Mouse (Mus musculus): ENCODE results near the gene Tas2r144.

Tas2r144 gene

DNA sequence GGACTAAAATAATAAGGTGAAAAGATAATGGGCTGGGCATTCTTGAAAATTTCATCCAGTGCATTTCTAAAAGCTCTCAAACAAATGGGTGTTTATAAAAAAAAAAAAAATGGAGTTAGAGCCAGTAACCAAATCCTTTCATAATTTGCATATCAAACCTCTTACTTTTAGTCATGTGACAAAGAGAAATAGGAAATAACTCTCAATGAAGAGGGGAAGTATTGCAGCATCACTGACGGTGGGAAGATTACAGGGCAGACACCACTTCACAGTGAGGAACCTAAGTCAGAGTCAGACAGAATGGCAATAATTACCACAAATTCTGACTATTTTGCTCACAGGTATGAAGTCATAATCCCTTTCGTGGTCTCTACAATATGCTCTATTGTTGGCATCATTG lies at the start of gene Tas2r144:
Gene Tas2r144 (plus strand): TSS at position 301 of the 400 bp plus-strand sequence.
- in situ Hi-C loops (cut with MseI, MboI), result no loop called here

DNA sequence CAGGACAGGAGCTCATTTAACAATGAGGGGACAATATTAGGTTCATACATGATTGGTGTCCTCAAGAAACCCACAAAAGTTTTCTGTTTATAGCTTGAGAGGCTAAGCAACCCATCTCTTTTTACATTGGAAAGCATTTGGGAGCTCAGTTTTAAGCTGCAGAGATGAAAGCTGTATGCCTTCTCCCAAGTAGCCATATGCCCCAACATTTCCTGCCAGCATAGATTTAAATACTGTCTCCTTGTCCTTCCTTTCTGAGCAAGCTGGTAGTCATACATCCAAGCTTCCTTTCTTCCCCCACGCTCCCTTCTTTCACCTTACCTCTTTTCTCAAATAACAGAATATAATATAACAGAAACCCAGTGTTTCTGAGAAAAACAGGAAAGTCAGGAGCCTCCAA lies 32.7 kb upstream of the Tas2r144 start:
- in situ Hi-C loops (cut with MseI, MboI), result no loop called here

DNA sequence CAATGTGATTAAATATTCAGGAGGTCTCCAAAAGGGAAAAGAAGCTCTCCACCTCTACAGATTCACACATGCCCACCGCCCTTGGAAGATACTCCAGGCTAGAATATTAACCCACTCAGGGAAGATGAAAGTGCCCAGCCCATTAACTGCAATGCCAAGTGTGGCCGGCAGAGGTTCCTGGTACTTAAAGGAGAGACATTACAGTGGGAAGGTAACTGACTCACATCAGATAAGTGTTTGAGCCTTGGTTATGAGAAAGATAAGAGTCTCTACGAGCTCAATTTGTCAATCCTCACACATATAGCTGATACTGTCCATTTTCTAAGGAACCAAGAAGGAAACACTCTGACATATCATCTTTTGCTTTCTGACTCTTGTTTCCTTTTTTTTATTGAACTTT lies 28.9 kb upstream of the Tas2r144 start:
- in situ Hi-C loops (cut with MseI, MboI), result no loop called here

GRCm38 (mm10) chr6:42197710-42198109 lies 17.4 kb upstream of the Tas2r144 start:
- in situ Hi-C loops (cut with MseI, MboI), result loop anchor here (10.0 kb wide), 2 partner anchors 433 to 443 kb away; no protein-coding TSS in a partner anchor

DNA sequence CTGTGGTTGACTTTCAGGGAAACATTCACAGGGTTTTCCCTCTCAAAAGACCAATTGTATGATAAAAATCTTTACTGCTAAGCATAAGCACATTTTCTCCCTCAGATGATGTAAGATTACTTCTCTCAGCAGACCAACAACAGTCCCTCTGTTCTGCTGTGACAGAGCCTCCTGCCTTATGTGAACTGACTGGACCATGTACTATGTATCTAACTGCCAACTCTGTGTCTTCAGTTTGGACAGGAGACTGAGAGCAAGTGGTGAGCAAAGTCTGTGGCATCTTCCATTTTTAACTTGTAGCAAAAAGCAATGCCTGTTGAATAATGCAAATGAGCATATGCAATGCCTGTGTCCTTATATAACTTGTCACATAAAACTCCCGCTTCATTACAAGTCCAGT lies 15.6 kb upstream of the Tas2r144 start:
- in situ Hi-C loops (cut with MseI, MboI), result loop anchor here (10.0 kb wide), 2 partner anchors 435 to 445 kb away; no protein-coding TSS in a partner anchor

DNA sequence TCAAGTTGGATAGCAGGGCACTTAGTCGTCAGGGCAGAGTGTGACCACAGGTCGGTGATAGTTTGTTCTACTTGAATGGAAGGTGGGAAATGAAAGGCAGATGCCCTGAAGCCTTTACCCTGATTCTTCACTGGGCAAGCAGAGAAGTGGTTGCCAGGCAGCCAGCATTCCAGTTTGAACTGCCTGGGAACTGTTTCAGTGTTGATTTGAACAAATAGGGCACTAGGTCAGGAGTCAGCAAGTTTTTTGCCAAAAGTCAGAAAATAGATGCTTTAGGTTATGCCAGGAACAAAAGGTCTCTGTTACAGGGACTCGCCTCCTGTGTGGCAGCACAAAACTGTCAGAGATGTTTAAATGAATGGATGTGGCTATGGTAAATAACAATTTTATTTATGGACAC lies 7.2 kb downstream of the Tas2r144 start:
- in situ Hi-C loops (cut with MseI, MboI), result loop anchor here in 1 of 2 experiments (10.0 kb wide), 1 partner anchor 103 kb away; the partner anchor contains the start of gene Fam131b

GRCm38 (mm10) chr6:42225046-42225445 lies 9.9 kb downstream of the Tas2r144 start:
- in situ Hi-C loops (cut with MseI, MboI), result loop anchor here in 1 of 2 experiments (5.0 to 10.0 kb wide), 2 partner anchors 37 to 100 kb away; partner anchors contain the start of genes Casp2, Fam131b and Tmem139

- in situ Hi-C loops (cut with MseI, MboI), result loop anchor here in 1 of 2 experiments (5.0 to 10.0 kb wide), 2 partner anchors 35 to 97 kb away; partner anchors contain the start of genes Casp2, Fam131b and Tmem139
These were observed 12.3 kb downstream of the Tas2r144 start for GRCm38 (mm10) chr6:42227240-42228101.

DNA sequence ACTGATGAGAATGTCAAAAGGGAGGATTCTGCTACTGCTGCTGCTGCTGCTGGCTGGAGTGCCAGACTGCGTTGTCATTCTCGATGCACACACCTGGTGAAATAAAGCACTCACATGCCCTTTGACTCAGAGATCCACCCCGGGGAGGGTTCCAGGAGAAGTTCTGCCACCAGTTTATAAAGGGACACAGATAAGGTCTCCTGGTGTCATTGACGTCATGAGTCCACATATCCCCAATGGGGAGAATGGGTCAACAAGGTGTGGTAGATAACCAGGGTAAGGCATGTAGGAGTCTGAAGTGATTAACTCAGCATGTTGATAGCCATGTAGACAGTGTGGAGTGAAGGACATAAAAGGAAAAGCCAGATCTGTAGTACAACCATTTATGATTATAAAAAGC lies 14.5 kb downstream of the Tas2r144 start:
- in situ Hi-C loops (cut with MseI, MboI), result loop anchor here in 1 of 2 experiments (5.0 to 10.0 kb wide), 2 partner anchors 33 to 95 kb away; partner anchors contain the start of genes Casp2, Fam131b and Tmem139

DNA sequence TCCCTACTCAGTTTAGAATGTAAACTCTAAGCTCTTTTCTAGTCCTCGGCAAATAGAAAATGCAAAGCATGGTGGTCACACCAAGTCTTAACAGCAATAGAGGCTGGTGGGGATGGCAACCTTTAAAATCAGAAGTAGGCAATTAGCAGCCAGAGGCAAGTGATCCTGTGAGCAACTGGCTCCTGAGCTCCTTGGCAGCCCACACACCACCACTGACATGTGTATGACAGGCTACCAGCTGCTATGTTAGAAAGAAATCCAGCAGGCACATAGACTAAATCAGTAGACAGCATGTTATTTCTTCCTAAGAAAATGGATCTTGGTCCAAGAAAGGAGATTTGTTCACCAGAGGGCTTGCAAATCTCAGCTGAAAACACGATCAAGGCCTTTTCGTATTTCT lies 16.1 kb downstream of the Tas2r144 start:
- in situ Hi-C loops (cut with MseI, MboI), result no loop called here

DNA sequence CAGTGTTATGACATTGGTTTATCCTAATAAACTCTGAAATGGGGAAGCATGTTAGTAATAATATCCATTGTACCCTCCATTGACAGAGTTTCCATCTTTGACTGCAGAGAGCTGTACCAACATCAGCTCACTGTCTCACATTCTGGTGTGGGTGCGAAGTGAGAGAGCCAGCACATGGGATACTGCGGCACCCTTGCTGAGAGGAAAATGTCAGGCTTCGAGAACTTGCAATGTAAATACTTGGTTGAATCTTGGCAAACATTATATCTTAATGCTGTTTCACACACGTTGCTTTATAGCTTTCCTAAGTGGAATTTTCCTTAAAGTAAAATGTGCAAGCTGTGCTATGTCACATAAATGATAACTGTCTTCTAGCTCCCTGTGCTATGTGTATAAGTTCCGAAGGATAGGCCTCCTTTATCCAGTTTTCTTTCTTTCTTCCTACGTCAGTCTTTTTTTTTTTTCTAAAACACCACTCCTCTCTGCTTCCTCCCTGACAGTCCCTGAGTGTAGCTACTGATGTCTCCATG lies 22.2 kb downstream of the Tas2r144 start:
- in situ Hi-C loops (cut with MseI, MboI), result no loop called here

- in situ Hi-C loops (cut with MseI, MboI), result no loop called here
These were observed 26.4 kb downstream of the Tas2r144 start for GRCm38 (mm10) chr6:42241311-42242045.

DNA sequence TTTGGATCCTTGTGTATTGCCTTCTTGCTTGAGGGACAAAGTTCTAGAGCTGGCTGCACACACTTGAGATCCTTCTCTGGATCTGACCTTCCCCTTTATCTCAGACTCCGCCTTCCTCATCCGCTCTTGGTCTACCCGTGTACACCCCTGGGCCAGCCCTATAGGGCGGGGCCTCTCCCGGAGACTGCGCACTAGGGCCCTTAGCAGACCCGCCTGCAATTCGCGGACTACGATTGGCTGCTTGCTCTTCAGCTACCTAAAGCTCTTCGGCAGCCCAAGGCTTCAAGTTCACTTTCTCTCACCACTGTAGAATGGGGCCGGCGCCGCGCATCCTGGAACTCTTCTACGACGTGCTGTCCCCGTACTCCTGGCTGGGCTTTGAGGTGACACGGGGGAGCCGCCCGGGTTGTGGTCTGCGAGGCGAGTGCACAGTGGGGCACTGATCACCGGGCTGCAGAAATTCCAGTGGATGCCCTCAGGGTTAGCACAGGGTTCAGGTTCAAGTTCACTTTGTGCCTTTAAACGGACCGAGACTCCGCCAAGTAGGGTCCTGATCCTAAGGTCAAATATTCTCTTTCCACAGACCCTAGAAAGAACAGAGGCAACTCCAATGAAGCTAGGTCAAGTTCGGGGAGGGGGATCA lies 30.7 kb downstream of the Tas2r144 start, which contains the start of gene Gstk1:
Gene Gstk1 (plus strand): TSS at position 225 of the 643 bp plus-strand sequence.
- in situ Hi-C loops (cut with MseI, MboI), result no loop called here

- in situ Hi-C loops (cut with MseI, MboI), result no loop called here
These were observed 32.0 kb downstream of the Tas2r144 start for GRCm38 (mm10) chr6:42247173-42247572.

GRCm38 (mm10) chr6:42247981-42248380 lies 32.9 kb downstream of the Tas2r144 start:
- in situ Hi-C loops (cut with MseI, MboI), result no loop called here

DNA sequence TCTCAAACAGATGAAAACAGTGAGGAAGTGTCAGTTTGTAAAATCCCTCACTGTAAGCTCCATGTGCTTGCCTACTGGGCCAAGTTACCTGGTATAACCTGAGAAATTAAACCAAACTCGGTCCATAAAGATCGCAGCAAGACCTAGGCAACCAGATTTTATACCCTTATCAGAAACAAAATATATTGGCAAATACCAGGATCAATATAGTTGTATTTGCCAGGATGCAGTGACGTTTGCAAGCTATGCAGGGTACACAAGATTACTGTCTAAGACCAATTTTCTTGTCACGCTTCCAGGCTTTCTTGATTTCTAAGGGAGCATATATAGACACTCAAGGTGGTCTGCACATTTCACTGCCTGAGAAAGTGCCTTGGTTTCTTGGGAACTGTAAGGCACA lies 36.7 kb downstream of the Tas2r144 start:
- in situ Hi-C loops (cut with MseI, MboI), result no loop called here

DNA sequence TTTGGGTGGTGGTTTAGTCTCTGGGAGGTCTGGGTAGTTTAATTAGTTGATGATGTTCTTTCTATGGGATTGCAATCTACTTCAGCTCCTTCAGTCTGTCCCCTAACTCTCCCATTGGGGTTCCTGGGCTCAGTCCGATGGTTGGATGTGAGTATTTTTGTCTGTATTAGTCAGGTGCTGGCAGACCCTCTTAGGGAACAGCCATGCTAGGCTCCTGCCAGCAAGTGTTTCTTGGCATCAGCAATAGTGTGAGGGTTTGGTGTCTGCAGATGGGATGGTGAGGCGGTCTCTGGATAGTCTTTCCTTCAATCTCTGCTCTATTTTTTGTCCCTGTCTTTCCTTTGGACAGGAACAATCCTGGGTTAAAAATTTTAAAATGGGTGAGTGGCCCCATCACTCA lies 38.0 kb downstream of the Tas2r144 start:
- in situ Hi-C loops (cut with MseI, MboI), result no loop called here

GRCm38 (mm10) chr6:42257303-42257863 lies 42.3 kb downstream of the Tas2r144 start:
- in situ Hi-C loops (cut with MseI, MboI), result no loop called here

- in situ Hi-C loops (cut with MseI, MboI), result loop anchor here in 1 of 2 experiments (5.0 kb wide), 1 partner anchor 33 kb away; no protein-coding TSS in a partner anchor
These were observed 45.3 kb downstream of the Tas2r144 start for GRCm38 (mm10) chr6:42260430-42260829.

DNA sequence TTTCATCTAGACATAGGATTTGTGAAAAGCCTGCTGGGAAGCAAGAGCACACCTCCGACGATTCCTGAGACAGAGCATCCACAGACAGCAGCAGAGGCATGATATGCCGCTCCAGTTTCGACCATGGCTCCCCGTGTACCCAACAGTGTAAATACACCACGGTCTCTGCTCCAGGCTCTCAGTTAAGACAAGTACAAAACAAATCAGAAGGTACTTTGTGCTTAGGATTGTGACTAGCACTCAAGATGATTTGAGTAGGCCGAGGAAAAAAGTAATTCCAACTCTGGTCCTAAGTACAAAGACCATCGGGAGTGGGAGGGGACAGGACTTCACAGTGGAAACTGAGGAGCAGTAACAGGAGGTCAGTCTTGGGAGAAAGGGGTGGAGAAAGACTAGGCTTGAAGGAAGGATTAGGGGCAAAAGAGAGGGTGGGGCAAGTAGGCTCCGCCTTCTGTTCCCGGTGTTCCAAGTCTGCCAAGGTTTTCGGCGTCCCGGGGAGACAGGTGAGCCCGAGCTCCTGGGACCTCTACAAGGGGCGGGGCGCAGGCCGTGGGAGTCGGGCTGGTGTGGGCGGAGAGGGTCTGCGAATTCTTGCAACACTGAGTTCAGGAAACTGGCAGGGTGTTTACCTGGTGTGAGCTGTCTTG lies 46.5 kb downstream of the Tas2r144 start, which contains the start of gene Tmem139:
Gene Tmem139 (plus strand): TSS at position 447 of the 647 bp plus-strand sequence.
- in situ Hi-C loops (cut with MseI, MboI), result loop anchor here in 1 of 2 experiments (5.0 kb wide), 1 partner anchor 34 kb away; no protein-coding TSS in a partner anchor
